Mouse (Mus musculus) CH12.LX (cell line): ENCODE measurements at regions not wholly inside any gene's neighbourhood (a gene's known extent, or its start where the extent isn't known, plus 50 kb on each side); places are given as distances from the start of the nearest gene placed in this dataset.

Experiments used
- DNase-seq: peaks from one replicate; pipeline ENCODE4 v3.0.0-alpha.2; 2013; ENCODE audit errors: extremely low read depth
- H3K27ac ChIP-seq: 2 replicates; pipeline ENCODE4 v1.5.1; 2012; ENCODE audit warnings: low read depth, mild to moderate bottlenecking, control low read depth, moderate library complexity; ENCODE audit not compliant: insufficient read depth
- H3K27me3 ChIP-seq: replicated peaks from 2 replicates; pipeline ENCODE3; 2012; ENCODE audit warnings: inconsistent platforms
- H3K36me3 ChIP-seq, 2 experiments: replicated peaks in 1 of 2; 2 replicates each; pipeline versions ENCODE3 to v1.6.1; 2012; ENCODE audit warnings: inconsistent platforms in 1 of 2, low read length in 1 of 2, mild to moderate bottlenecking in 1 of 2, mixed read lengths in 1 of 2, moderate library complexity in 1 of 2; ENCODE audit not compliant: control insufficient read depth in 1 of 2, insufficient read depth in 1 of 2
- H3K4me1 ChIP-seq, 2 experiments: 2 replicates each; pipeline ENCODE4 v1.6.1; 2012; ENCODE audit warnings: inconsistent platforms in 1 of 2, moderate library complexity in 1 of 2; ENCODE audit not compliant: insufficient read depth in 2 of 2, control insufficient read depth in 1 of 2
- H3K4me2 ChIP-seq: 2 replicates; pipeline ENCODE4 v1.6.1; 2012; ENCODE audit warnings: low read depth, mild to moderate bottlenecking, control low read depth; ENCODE audit not compliant: poor library complexity, insufficient read depth, severe bottlenecking
- H3K4me3 ChIP-seq, 3 experiments: fragments of 150-350 bp in 1 of 3; sonication (generic) in 1 of 3; replicated peaks in 1 of 3; 2 replicates each; pipeline versions ENCODE3 to v1.5.1; 2011 to 2012; ENCODE audit warnings: low read depth in 2 of 3, low read length in 2 of 3, mild to moderate bottlenecking in 2 of 3, moderate library complexity in 2 of 3, control low read depth in 1 of 3, improper control_type of control experiment in 1 of 3, inconsistent platforms in 1 of 3, mixed read lengths in 1 of 3; ENCODE audit not compliant: poor library complexity in 1 of 3
- H3K79me2 ChIP-seq: replicated peaks from 2 replicates; pipeline ENCODE4 v1.6.1; 2012; ENCODE audit warnings: mild to moderate bottlenecking, moderate library complexity; ENCODE audit not compliant: control insufficient read depth, poor library complexity, insufficient read depth, severe bottlenecking; ENCODE audit errors: extremely low read depth
- H3K9ac ChIP-seq: 2 replicates; pipeline ENCODE4 v1.6.1; 2012; ENCODE audit warnings: low read depth, mild to moderate bottlenecking, control low read depth, moderate library complexity; ENCODE audit not compliant: insufficient read depth
- H3K9me3 ChIP-seq: replicated peaks from 2 replicates; pipeline ENCODE3; 2012; ENCODE audit warnings: low read length, inconsistent platforms, mixed read lengths
- CTCF ChIP-seq, 2 experiments: IDR thresholded peaks in 1 of 2; conservative IDR thresholded peaks in 1 of 2; 2 replicates each; pipeline ENCODE4 v1.5.1; 2011 to 2012; ENCODE audit warnings: low read depth in 2 of 2, low read length in 2 of 2, improper control_type of control experiment in 1 of 2, inconsistent platforms in 1 of 2, mild to moderate bottlenecking in 1 of 2, moderate library complexity in 1 of 2
- E2F4 ChIP-seq: IDR thresholded peaks from 2 replicates; pipeline ENCODE4 v1.6.1; 2011; ENCODE audit warnings: low read depth, low read length, improper control_type of control experiment; ENCODE audit not compliant: insufficient replicate concordance
- ELF1 ChIP-seq: IDR thresholded peaks from 2 replicates; pipeline ENCODE4 v1.6.1; 2014; ENCODE audit warnings: low read depth, mild to moderate bottlenecking, inconsistent platforms, low read length, improper control_type of control experiment
- EP300 ChIP-seq: IDR thresholded peaks from 2 replicates; pipeline ENCODE4 v1.6.1; 2011; ENCODE audit warnings: low read length, improper control_type of control experiment
- IRF4 ChIP-seq: IDR thresholded peaks from 2 replicates; pipeline ENCODE4 v1.6.1; 2014; ENCODE audit warnings: low read depth, mild to moderate bottlenecking, inconsistent platforms, low read length, improper control_type of control experiment
- JUN ChIP-seq: IDR thresholded peaks from 2 replicates; pipeline ENCODE4 v1.6.1; 2011; ENCODE audit warnings: low read depth, mild to moderate bottlenecking, low read length, improper control_type of control experiment, moderate library complexity; ENCODE audit not compliant: insufficient read depth
- JUND ChIP-seq: conservative IDR thresholded peaks from 2 replicates; pipeline ENCODE4 v1.6.1; 2011; ENCODE audit warnings: low read depth, low read length, improper control_type of control experiment
- KAT2A ChIP-seq: IDR thresholded peaks from 2 replicates; pipeline ENCODE4 v1.6.1; 2012; ENCODE audit warnings: low read length, improper control_type of control experiment, inconsistent platforms; ENCODE audit not compliant: insufficient replicate concordance
- MAFK ChIP-seq: IDR thresholded peaks from 2 replicates; pipeline ENCODE4 v1.6.1; 2011; ENCODE audit warnings: low read length, improper control_type of control experiment; ENCODE audit not compliant: insufficient replicate concordance
- MAX ChIP-seq: IDR thresholded peaks from 2 replicates; pipeline ENCODE4 v1.6.1; 2011; ENCODE audit warnings: low read length, improper control_type of control experiment
- MAZ ChIP-seq: IDR thresholded peaks from 2 replicates; pipeline ENCODE4 v1.6.1; 2012; ENCODE audit warnings: low read depth, mild to moderate bottlenecking, inconsistent platforms, low read length, improper control_type of control experiment, moderate library complexity
- MEF2A ChIP-seq: IDR thresholded peaks from 2 replicates; pipeline ENCODE4 v1.6.1; 2014; ENCODE audit warnings: low read depth, mild to moderate bottlenecking, inconsistent platforms, low read length, improper control_type of control experiment, borderline replicate concordance
- NELFE ChIP-seq: IDR thresholded peaks from 2 replicates; pipeline ENCODE4 v1.6.1; 2011; ENCODE audit warnings: low read depth, low read length, improper control_type of control experiment
- NRF1 ChIP-seq: IDR thresholded peaks from 2 replicates; pipeline ENCODE4 v1.6.1; 2014; ENCODE audit warnings: low read depth, mild to moderate bottlenecking, inconsistent platforms, low read length, improper control_type of control experiment, moderate library complexity
- PAX5 ChIP-seq: IDR thresholded peaks from 2 replicates; pipeline ENCODE4 v1.6.1; 2012; ENCODE audit warnings: low read length, inconsistent platforms, mixed read lengths
- POLR2A ChIP-seq: IDR thresholded peaks from 2 replicates; pipeline ENCODE4 v1.6.1; 2011; ENCODE audit warnings: low read depth, mild to moderate bottlenecking, improper control_type of control experiment, low read length
- POLR2AphosphoS2 ChIP-seq: IDR thresholded peaks from 2 replicates; pipeline ENCODE4 v1.6.1; 2011; ENCODE audit warnings: low read depth, low read length, improper control_type of control experiment
- RAD21 ChIP-seq: IDR thresholded peaks from 2 replicates; pipeline ENCODE4 v1.6.1; 2011; ENCODE audit warnings: low read depth, mild to moderate bottlenecking, low read length, improper control_type of control experiment, moderate library complexity
- RCOR1 ChIP-seq: conservative IDR thresholded peaks from 2 replicates; pipeline ENCODE4 v1.6.1; 2012; ENCODE audit warnings: low read depth, mild to moderate bottlenecking, inconsistent platforms, low read length, improper control_type of control experiment
- SIN3A ChIP-seq: IDR thresholded peaks from 2 replicates; pipeline ENCODE4 v1.6.1; 2012; ENCODE audit warnings: low read length, improper control_type of control experiment, inconsistent platforms
- SMC3 ChIP-seq: IDR thresholded peaks from 2 replicates; pipeline ENCODE4 v1.6.1; 2011; ENCODE audit warnings: low read depth, low read length, improper control_type of control experiment
- TCF12 ChIP-seq: IDR thresholded peaks from 2 replicates; pipeline ENCODE4 v1.6.1; 2014; ENCODE audit warnings: low read depth, mild to moderate bottlenecking, inconsistent platforms, low read length, improper control_type of control experiment
- UBTF ChIP-seq: IDR thresholded peaks from 2 replicates; pipeline ENCODE4 v1.6.1; 2012; ENCODE audit warnings: low read depth, mild to moderate bottlenecking, inconsistent platforms, low read length, improper control_type of control experiment, moderate library complexity
- USF1 ChIP-seq: IDR thresholded peaks from 2 replicates; pipeline ENCODE4 v1.6.1; 2014; ENCODE audit warnings: low read depth, mild to moderate bottlenecking, inconsistent platforms, low read length, improper control_type of control experiment
- ZC3H11A ChIP-seq: IDR thresholded peaks from 2 replicates; pipeline ENCODE4 v1.6.1; 2012; ENCODE audit warnings: low read depth, mild to moderate bottlenecking, inconsistent platforms, low read length, improper control_type of control experiment
- ZKSCAN1 ChIP-seq: IDR thresholded peaks from 2 replicates; pipeline ENCODE4 v1.6.1; 2012; ENCODE audit warnings: low read depth, inconsistent platforms, low read length, improper control_type of control experiment, borderline replicate concordance
- ZMIZ1 ChIP-seq: IDR thresholded peaks from 2 replicates; pipeline ENCODE4 v1.6.1; 2012; ENCODE audit warnings: low read depth, mild to moderate bottlenecking, inconsistent platforms, low read length, improper control_type of control experiment
- dilution Hi-C: fragments of 300-500 bp; cut with MboI; formaldehyde crosslinking; loops from 2 replicates; pipeline ENCODE4 v1.14.3; 2020; ENCODE audit warnings: low sequenced_read_pairs; ENCODE audit not compliant: extremely low pct_unique_long_range_greater_than_20kb, extremely low pct_ligation_motif_present
- in situ Hi-C: fragments of 300-500 bp; cut with MboI; formaldehyde crosslinking; loops from 3 replicates; pipeline ENCODE4 v1.14.3; 2019; ENCODE audit warnings: low sequenced_read_pairs, low pct_ligation_motif_present, low pct_unique_long_range_greater_than_20kb, mixed read lengths

DNA sequence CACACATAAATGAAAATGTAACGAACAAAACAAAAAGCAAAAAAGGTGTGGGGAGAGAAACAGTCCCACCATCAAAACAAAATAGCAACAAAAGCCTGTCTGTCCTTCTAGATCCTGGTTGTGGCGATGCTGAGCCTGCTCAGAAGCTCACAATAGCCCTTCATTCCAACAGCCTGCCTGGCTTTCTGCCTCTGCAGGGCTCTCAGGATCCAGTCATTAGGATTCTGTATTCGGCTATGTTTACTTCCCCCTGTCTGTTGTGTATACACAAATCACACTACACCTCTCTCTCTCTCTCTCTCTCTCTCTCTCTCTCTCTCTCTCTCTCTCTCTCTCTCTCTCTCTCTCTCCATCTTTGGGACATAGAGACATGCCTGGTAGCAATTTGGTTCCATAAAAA, 82.2 kb upstream of the 2410004P03Rik start:
- no peak overlapping the region for H3K4me2 ChIP-seq
- peaks cover 3% of the 10 kb centered on the region for H3K9me3 ChIP-seq
- H3K27ac ChIP-seq = no peak overlapping the region
- no peaks in the 10 kb centered on the region for H3K27me3 ChIP-seq
- no peak overlapping the region for H3K4me3 ChIP-seq
- H3K36me3 ChIP-seq = no peaks in the 10 kb centered on the region
- in situ Hi-C loops (no loop called here), dilution Hi-C loops (no loop called here)
- no peak for DNase-seq
- peaks cover 0 to 12% of the 10 kb centered on the region in 2 experiments; a peak in 2 of 4 replicates for H3K4me1 ChIP-seq
- TF ChIP-seq SIN3A (no peak), ZKSCAN1 (no peak), MAFK (no peak), SMC3 (no peak), MEF2A (no peak), RAD21 (no peak), KAT2A (no peak), EP300 (no peak), POLR2AphosphoS2 (no peak), RCOR1 (no peak), PAX5 (no peak), ZMIZ1 (no peak), TCF12 (no peak), UBTF (no peak), ZC3H11A (no peak), JUN (no peak), ELF1 (no peak), POLR2A (no peak), NELFE (no peak), IRF4 (no peak)
- no peaks in the 10 kb centered on the region for H3K79me2 ChIP-seq
- no peak overlapping the region for H3K9ac ChIP-seq

- H3K4me1 ChIP-seq = 0 out of 4 replicates have a peak, but pooled peaks cover 0 to 4% of the 10 kb centered on the region in 2 experiments
- TF ChIP-seq UBTF (no peak), E2F4 (no peak), JUND (no peak), EP300 (no peak), USF1 (no peak), ZMIZ1 (no peak), NELFE (no peak), IRF4 (no peak), RCOR1 (no peak), KAT2A (no peak), MAFK (no peak), RAD21 (no peak), NRF1 (no peak), TCF12 (no peak), POLR2A (no peak), MAX (no peak), MAZ (no peak), CTCF (conservative IDR thresholded peaks at IDR 0.05 in 1 of 2, IDR thresholded peaks at IDR 0.05 in 1 of 2; ENCODE audit: low read depth in 2 of 2, low read length in 2 of 2) (no peak)
- in situ Hi-C loops (no loop called here), dilution Hi-C loops (no loop called here)
- no peak overlapping the region for H3K27ac ChIP-seq
- H3K4me2 ChIP-seq = no peak overlapping the region
- H3K9ac ChIP-seq = no peak overlapping the region
- no peaks in the 10 kb centered on the region for H3K27me3 ChIP-seq
- H3K36me3 ChIP-seq = no peaks in the 10 kb centered on the region
- H3K79me2 ChIP-seq = no peaks in the 10 kb centered on the region
- no peak overlapping the region for H3K4me3 ChIP-seq
- no peak for DNase-seq
- H3K9me3 ChIP-seq = peaks cover 2% of the 10 kb centered on the region
Measured at GRCm38 (mm10) chr12:17091058-17091457, 79.5 kb upstream of the 2410004P03Rik start.
